20 mouse cellular contexts compared by ENCODE assay signal in the genomic region with DNA sequence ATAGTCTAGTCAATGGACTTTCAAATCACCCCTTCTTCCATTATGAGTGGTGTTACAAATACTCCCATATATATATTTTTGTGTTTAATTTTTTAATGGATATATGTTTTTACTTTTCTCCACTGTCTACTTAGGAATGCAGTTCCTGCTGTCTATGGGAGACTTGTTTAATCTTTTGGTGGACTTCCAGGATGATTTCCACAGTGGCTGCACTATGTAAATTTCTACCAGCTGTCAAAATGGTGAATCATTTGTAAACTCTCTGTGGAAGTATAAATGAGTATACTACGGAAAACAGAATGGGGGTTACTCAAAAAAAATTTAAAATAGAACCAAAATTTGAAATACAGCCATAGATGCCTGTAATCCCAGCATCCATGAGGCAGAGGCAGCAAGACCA. TPM values are rescaled to one million over a fixed set of nuclear protein-coding genes. Genes with fewer than 3 reads are reported as not detected.
"Had no signal": no experiment of that assay in that cellular context is flagged by ENCODE, and none has a peak within 500 bp of the region (broad histone marks: within the 10 kb centered on the region; RNA-seq: fewer than 3 reads in every experiment).

No protein-coding gene starts in this region.

- ATAC-seq: lung, postnatal 0 days; midbrain, embryonic 13.5 days; midbrain, embryonic 15.5 days had no signal

- H3K4me2 ChIP-seq: lung, embryonic 15.5 days; midbrain, embryonic 11.5 days; midbrain, embryonic 13.5 days; midbrain, embryonic 15.5 days; neural tube, embryonic 12.5 days; stomach, embryonic 15.5 days had no signal

- H3K36me3 ChIP-seq: lung, embryonic 15.5 days; midbrain, embryonic 13.5 days; midbrain, embryonic 15.5 days; neural tube, embryonic 12.5 days; stomach, embryonic 15.5 days had no signal

- DNase-seq: lung, adult 2 months; lung, postnatal 14 days; lung, postnatal 36 days; right cerebral cortex, postnatal 14 days; thymus, adult 18-20 months; thymus, postnatal 14 days; thymus, postnatal 36 days had no signal

- H3K4me3 ChIP-seq: lung, embryonic 15.5 days; megakaryocyte, embryonic 14.5 days; midbrain, embryonic 13.5 days; midbrain, embryonic 15.5 days; neural tube, embryonic 12.5 days; stomach, embryonic 15.5 days had no signal

- H3K9ac ChIP-seq: lung, embryonic 15.5 days; midbrain, embryonic 13.5 days; midbrain, embryonic 15.5 days; neural tube, embryonic 12.5 days; stomach, embryonic 15.5 days had no signal

- H3K27me3 ChIP-seq: lung, embryonic 15.5 days; midbrain, embryonic 13.5 days; midbrain, embryonic 15.5 days; neural tube, embryonic 12.5 days; stomach, embryonic 15.5 days had no signal

- H3K4me1 ChIP-seq: lung, embryonic 15.5 days; megakaryocyte, embryonic 14.5 days; midbrain, embryonic 13.5 days; midbrain, embryonic 15.5 days; neural tube, embryonic 12.5 days; stomach, embryonic 15.5 days had no signal

- H3K27ac ChIP-seq: lung, embryonic 15.5 days; macrophage; midbrain, embryonic 13.5 days; midbrain, embryonic 15.5 days; neural tube, embryonic 12.5 days; stomach, embryonic 15.5 days; stomach, postnatal 0 days had no signal

- H3K9me3 ChIP-seq: lung, embryonic 15.5 days; megakaryocyte, embryonic 14.5 days; midbrain, embryonic 13.5 days; midbrain, embryonic 15.5 days; neural tube, embryonic 12.5 days; stomach, embryonic 15.5 days had no signal

RNA-seq across cellular contexts. Expression of a gene that starts 15.7 kb away (rescaled TPM):
- total RNA-seq: megakaryocyte progenitor cell, adult 5-6 weeks; monocyte, adult 5-6 weeks; neutrophil, adult 5-6 weeks had no signal
- polyA plus RNA-seq: macrophage had no signal
